Mouse (Mus musculus) lung, postnatal 25 days (tissue): ENCODE results near the gene Rdh7.
"Not testable (repeated sequence)": the region's sequence is repeated elsewhere in the genome, so short reads cannot be mapped to it uniquely, and the experiment has no call there.

ENCODE experiments used
- DNase-seq: peaks from one replicate; pipeline ENCODE4 v3.0.0; 2022; ENCODE audit warnings: low spot score

Gene Rdh7

DNA sequence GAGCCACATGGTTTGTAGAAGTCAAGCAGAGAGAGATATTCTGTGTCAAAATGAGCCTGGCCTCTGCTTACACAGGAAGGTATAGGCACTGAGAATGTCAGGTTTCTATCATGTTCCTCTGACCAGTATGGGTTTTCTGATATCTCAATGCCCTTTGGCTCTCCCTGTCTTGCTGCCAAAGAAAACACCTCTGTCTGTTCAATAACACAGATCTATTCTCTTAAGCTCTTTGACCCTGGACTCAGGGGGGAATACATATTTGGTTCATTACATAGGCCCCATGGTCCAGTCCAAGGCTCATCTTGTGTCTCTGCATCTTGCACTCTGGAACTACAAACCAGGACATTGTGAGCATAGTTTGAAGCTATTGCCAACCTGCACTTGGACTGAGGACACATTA lies at the start of gene Rdh7:
Gene Rdh7 (minus strand): TSS at position 213 of the 400 bp plus-strand sequence.
- no peak for DNase-seq

- peak; percentile 66 for DNase-seq
Observed at GRCm38 (mm10) chr10:127937428-127938010, 48.9 kb upstream of the Rdh7 start.

- DNase-seq, result peak; percentile 32
Observed at GRCm38 (mm10) chr10:127936747-127937409, 48.3 kb upstream of the Rdh7 start.

- no peak for DNase-seq
Observed at GRCm38 (mm10) chr10:127936271-127936670, 47.7 kb upstream of the Rdh7 start.

GRCm38 (mm10) chr10:127932290-127932926 lies 43.8 kb upstream of the Rdh7 start:
- no peak for DNase-seq

DNA sequence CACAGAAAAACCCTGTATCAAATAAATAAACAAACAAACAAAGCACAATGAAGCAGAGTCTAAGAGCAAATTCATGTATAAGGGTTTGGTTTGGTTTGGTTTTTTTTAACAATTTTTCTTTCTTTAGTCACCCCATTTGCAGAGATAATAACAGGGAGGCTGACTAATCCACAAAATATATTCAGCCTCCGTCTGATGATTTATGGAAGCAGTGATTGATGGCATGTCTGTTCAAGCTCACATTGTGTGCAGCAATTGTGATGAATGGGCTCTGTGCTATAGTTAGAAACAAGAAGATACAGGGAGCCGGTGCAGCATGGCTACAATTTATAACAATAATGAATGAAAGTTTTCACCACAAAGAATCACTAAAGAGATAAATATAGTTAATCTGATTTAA lies 39.1 kb upstream of the Rdh7 start:
- no peak for DNase-seq

- DNase-seq, result no peak
Observed at GRCm38 (mm10) chr10:127924597-127925378, 36.2 kb upstream of the Rdh7 start.

DNA sequence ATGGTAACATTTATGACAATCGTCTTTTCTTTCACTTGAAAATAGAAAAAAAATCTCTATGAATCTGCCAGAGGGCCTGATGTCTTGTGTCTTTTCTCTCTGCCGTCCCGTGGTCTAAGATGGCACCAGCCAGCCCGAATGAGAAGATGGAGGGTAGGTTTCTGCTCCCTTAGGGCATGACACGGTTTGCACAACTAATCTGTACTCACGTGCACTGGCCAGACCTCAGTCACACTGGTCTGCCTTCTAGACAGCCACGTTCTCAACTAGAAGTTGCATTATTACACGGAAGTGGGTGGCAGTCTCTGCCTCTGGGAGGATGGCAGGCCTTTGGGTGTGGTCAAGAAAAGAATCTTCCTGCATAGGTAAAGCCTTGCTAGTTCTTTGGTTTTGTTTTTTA lies 34.4 kb upstream of the Rdh7 start:
- DNase-seq, result no peak

DNA sequence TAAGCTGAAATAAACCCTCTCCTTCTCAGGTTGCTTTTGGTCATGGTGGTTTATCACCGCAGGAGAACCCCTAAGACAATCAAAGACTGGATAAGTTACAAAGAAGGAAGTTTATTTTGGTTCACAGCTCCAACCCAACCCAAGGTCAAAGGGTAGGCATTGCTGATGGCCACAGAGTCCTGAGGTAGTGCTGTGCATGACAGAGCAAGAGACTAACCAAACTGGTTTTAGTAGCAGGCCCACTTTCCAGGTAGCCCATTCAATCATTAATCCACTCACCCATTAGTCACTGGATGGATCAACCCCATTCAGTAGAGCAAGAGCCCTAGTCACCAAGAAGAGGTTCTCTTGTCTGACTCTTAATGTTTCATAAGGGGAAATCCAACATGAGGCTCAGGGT lies 33.6 kb upstream of the Rdh7 start:
- no peak for DNase-seq

- DNase-seq, result no peak
Observed at GRCm38 (mm10) chr10:127917651-127918050, 29.0 kb upstream of the Rdh7 start.

DNA sequence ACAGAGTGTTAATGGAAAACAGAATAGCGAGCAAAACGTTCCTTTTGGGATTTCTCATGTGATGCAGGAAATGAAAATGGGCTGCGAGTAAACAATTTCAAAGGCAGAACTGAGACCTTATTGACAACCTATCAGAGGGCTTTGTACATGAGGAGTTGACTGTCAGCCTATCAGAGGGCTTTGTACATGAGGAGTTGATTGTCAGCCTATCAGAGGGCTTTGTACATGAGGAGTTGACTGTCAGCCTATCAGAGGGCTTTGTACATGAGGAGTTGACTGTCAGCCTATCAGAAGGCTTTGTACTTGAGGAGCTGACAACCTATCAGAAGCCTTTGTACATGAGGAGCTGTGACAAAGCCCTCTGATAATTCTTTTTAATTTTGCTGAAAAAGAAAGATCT lies 28.6 kb upstream of the Rdh7 start:
- DNase-seq, result not testable (repeated sequence)

DNA sequence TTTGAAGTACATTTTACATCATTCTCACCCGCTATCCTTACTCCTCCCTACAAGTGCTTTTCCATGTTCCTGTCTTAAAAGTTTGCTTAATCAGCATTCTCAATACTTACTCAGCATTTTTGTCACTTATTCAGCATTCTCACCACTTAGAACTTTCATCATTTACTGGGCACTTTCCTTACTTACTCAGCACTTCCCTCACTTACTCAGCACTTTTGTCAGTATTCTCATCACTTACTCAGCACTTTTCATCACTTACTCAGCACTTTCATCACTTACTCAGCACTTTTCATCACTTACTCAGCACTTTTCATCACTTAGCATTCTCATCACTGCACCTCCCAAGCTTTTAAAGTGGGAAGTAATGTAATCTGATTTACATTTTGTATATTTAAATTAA lies 27.0 kb upstream of the Rdh7 start:
- DNase-seq, result no peak

GRCm38 (mm10) chr10:127907386-127907951 lies 18.9 kb upstream of the Rdh7 start:
- no peak for DNase-seq

DNA sequence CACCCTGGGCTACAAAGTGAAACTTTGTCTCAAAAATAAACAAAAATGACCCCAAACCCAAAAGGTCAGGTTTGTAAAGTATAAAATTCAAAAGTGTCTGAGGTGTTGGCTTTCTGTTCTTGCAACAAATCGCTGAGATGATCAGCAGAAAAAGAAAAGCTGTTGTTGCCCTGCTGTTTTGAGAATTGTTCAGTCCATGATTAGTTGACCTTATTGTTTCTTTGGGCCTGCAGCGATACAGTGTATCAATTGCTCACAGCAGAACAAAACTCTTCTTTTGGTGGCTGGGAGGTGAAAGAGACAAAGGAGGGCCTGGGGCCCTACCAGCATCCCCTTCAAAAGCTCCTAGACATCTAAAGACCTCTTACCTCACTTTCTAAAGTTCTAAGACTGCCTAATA lies 17.5 kb upstream of the Rdh7 start:
- DNase-seq, result no peak

DNA sequence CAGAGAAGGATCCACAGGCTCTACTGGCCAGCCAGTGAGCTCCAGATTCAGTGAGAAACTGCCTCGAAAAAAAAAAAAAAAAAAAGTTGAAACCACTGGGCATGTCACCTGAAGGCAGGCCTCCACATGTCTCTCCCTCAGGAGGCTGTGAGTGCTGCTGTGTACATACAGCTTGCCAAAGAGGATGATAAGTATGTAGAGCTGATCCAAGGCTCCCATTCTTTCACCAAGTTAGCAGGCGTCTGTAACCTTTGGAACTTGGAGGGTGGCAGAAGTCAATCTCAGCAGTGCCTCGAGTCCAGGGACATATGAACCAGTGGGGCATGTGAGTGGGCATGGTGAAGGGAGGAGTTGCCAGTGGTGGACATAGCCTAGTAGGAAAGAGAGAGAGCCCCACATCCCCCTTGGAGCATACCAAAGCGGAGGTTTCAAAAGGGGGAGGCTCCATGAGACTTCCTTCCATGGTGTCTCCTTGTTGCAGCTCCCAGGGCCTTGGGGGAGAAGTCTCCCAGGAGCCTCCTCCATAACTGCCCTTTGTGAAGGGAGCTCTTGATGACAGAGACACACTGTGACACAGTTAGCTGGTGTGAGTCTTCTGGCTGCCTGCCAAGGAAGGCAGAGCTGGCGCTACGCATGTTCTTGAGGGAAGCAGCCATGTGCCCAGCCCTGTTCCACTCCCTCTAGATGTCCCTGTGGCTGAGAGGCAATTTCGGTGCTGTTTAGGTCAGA lies 16.3 kb upstream of the Rdh7 start:
- peak; percentile 16 for DNase-seq

DNA sequence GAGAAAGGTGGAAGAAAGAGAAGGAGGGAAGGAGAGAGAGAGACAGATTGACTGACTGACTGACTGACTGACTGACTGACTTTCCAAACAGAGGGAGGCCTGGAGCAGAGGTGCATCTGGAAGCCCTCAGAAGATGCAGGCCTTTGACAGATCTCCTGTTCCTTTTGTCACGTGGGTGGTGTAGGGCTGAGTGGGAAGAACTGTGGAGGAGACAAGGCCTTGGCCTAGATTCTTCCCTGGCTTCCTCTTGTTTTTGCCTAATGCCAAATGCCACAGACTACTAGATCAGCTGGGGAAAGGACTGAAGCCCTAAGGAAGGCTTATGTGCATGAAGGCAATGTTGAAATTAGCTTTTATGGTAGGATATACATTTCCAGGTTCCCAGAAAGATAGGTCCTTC lies 14.5 kb upstream of the Rdh7 start:
- no peak for DNase-seq

GRCm38 (mm10) chr10:127901751-127902150 lies 13.1 kb upstream of the Rdh7 start:
- no peak for DNase-seq

DNA sequence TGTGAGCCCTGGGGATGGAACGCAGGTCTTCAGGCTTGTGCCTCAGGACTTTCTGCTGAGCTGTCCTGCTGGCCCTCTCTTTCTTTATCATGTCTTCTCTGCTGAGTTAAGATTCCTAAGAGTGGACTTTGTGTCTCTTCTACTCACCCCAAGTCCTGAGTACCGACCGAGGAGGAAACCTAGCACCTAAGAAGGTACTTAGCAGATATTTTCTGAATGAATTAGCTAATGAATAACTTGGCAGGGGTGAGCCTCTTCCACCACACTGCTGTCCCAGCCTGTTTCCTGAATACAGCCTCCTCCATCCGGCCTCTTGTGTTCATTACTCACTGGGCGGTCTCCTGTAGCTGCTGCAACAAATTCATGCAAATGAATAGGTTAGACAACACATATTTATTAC lies 11.2 kb upstream of the Rdh7 start:
- no peak for DNase-seq

DNA sequence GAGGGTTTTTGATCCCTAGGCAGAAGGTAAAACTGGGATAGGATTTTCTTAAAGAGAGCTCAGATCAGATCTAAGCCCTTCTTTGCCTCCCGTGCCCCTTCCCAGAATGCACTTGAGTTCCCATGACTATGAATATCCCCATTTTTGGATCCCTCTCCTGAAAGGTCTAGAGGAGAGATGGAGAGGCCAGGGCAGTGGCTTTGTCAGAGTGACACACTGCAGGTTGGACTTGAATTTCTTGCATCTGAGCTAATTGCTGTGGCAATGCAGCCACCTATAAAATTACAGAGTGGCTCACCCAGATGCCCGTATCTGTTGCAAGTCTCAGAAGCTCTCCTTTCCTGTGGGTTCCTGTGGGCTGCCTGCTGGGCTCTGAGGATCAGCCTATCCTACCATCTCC lies 9.6 kb upstream of the Rdh7 start, which contains the start of gene Sdr9c7:
Gene Sdr9c7 (plus strand): TSS at position 301 of the 400 bp plus-strand sequence.
- DNase-seq, result no peak

DNA sequence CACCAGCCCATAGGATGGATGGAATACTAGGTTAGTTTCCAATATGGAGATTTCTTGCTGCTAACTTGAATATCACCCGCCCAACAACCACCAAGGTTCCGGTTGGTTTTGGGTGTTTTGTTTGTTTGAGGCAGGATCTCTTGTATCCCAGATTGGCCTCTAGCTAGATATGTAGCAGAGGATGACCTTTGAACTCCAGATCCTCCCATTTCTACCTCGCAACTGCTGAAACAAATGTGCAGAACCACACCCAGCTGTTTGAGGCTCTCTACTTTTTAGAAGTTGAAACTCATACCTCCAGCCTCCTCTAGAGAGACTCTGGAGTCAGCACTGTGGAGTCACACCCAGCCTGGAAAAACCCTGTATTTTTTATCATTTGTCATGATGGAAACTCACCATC lies 8.9 kb upstream of the Rdh7 start:
- no peak for DNase-seq

- no peak for DNase-seq
Observed at GRCm38 (mm10) chr10:127896705-127897104, 8.1 kb upstream of the Rdh7 start.
